Mouse (Mus musculus) urinary bladder, postnatal 14 days (tissue): ENCODE data around the gene Svip.

Experiments used
- DNase-seq: peaks from one replicate; pipeline ENCODE4 v3.0.0; 2021; ENCODE audit warnings: low spot score

The Svip gene

DNA sequence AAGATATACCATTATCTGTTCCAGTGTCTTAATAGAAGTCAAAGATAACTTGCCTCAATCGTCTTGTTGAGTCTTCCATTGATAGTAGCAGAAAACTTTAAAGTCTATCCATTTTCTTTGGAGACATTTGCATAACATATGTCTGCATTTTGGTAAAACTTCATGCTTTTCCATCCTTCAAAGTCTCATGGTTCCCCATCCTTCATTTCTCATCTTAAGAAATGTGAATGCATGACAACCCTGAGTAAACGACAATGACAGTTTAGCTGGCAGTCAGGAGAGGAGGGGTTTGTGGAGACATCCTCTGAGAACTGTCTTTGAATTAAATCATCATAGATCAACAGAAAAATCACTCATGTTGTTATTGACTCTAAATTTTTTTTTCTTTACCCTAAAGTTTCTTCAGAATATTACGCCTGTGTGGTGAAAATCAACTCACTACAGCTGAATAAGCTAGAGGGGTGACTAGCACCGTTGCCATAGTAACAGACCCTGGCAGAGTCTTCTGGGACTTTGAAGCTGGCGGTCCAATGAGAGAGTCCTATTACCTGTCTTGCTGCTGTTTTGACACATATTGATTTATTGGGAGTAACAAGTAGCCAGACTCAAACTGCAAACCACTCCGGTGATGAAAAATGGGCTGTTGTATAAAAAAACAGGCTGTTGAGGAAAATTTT is 45.0 kb downstream of the Svip start:
- DNase-seq, result no peak

- DNase-seq, result no peak
Observed at GRCm38 (mm10) chr7:51957766-51958165, 48.1 kb downstream of the Svip start.

DNA sequence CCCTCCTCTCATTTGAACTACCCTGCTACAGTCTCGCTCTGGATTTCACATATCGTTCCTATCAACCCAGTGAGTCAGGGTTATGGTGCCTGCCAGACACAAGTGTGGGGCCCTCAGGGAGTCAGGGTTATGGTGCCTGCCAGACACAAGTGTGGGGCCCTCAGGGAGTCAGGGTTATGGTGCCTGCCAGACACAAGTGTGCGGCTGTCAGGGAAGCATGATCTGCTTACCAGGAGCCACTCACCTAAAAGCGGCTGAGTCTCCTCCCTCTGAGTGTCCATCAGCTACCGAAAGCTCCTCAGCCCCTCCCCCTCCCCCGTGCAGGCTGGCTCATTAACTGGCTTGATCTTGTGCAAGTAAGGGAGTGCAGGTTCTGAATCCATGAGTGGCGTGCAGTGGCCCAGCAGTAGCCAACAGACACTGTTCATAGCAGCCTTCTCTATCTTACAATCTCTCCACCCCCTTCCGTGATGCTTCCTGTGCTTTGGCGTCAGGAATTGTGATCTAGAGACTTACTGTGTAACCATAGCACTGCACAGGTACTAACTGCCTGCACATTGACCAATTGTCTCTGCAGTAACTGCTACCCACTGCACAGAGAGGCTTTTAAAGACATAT is 50.3 kb downstream of the Svip start:
- DNase-seq, result no peak
